Mouse (Mus musculus): ENCODE results near the gene H2-Q10. TPM values are rescaled to one million over a fixed set of nuclear protein-coding genes. Genes with fewer than 3 reads are reported as not detected.
"Not testable (repeated sequence)": the region's sequence is repeated elsewhere in the genome, so short reads cannot be mapped to it uniquely, and the experiment has no call there.

H2-Q10 gene
- under 1 TPM; 0.19 to 0.33 TPM for total RNA-seq (2021)

GRCm38 (mm10) chr17:35469842-35470751 is at the start of gene H2-Q10:
Gene H2-Q10 (plus strand): TSS chr17:35470089.
- intact Hi-C loops (cut with DNase I): no loop called here
- DNase-seq: no peak

GRCm38 (mm10) chr17:35420206-35420810 is 49.6 kb upstream of the H2-Q10 start:
- intact Hi-C loops (cut with DNase I): not testable (repeated sequence)
- peak in 1 of 2 experiments; percentile 21 for DNase-seq

GRCm38 (mm10) chr17:35421331-35421730 is 48.6 kb upstream of the H2-Q10 start:
- DNase-seq; intact Hi-C loops (cut with DNase I): not testable (repeated sequence)

- DNase-seq; intact Hi-C loops (cut with DNase I): not testable (repeated sequence)
Observed at GRCm38 (mm10) chr17:35422360-35422759, 47.5 kb upstream of the H2-Q10 start.

- intact Hi-C loops (cut with DNase I): not testable (repeated sequence)
Observed at GRCm38 (mm10) chr17:35423131-35423810, 46.6 kb upstream of the H2-Q10 start.

GRCm38 (mm10) chr17:35424106-35424505 is 45.8 kb upstream of the H2-Q10 start:
- DNase-seq; intact Hi-C loops (cut with DNase I): not testable (repeated sequence)

More at GRCm38 (mm10) chr17:35423131-35423810, 46.6 kb upstream of the H2-Q10 start:
- DNase-seq: not testable (repeated sequence)

- intact Hi-C loops (cut with DNase I): not testable (repeated sequence)
- DNase-seq: peak; percentile 34 to 48
Observed at GRCm38 (mm10) chr17:35424624-35425416, 45.1 kb upstream of the H2-Q10 start, which contains the start of gene H2-Q6. Gene H2-Q6 (plus strand): TSS chr17:35424850.

- intact Hi-C loops (cut with DNase I); DNase-seq: not testable (repeated sequence)
Observed at GRCm38 (mm10) chr17:35425474-35425873, 44.4 kb upstream of the H2-Q10 start.

GRCm38 (mm10) chr17:35428883-35429282 is 41.0 kb upstream of the H2-Q10 start:
- DNase-seq; intact Hi-C loops (cut with DNase I): not testable (repeated sequence)

GRCm38 (mm10) chr17:35430671-35431070 is 39.2 kb upstream of the H2-Q10 start:
- intact Hi-C loops (cut with DNase I); DNase-seq: not testable (repeated sequence)

GRCm38 (mm10) chr17:35432167-35432566 is 37.7 kb upstream of the H2-Q10 start:
- DNase-seq; intact Hi-C loops (cut with DNase I): not testable (repeated sequence)

GRCm38 (mm10) chr17:35434836-35435235 is 35.1 kb upstream of the H2-Q10 start:
- DNase-seq; intact Hi-C loops (cut with DNase I): not testable (repeated sequence)

GRCm38 (mm10) chr17:35435577-35435976 is 34.3 kb upstream of the H2-Q10 start:
- intact Hi-C loops (cut with DNase I): not testable (repeated sequence)

GRCm38 (mm10) chr17:35437386-35437936 is 32.4 kb upstream of the H2-Q10 start:
- DNase-seq: not testable (repeated sequence)

More at GRCm38 (mm10) chr17:35435577-35435976, 34.3 kb upstream of the H2-Q10 start:
- DNase-seq: not testable (repeated sequence)

GRCm38 (mm10) chr17:35438395-35438794 is 31.5 kb upstream of the H2-Q10 start:
- intact Hi-C loops (cut with DNase I); DNase-seq: not testable (repeated sequence)

More at GRCm38 (mm10) chr17:35437386-35437936, 32.4 kb upstream of the H2-Q10 start:
- intact Hi-C loops (cut with DNase I): not testable (repeated sequence)

GRCm38 (mm10) chr17:35438885-35439284 is 31.0 kb upstream of the H2-Q10 start, which contains the start of gene H2-Q7:
Gene H2-Q7 (plus strand): TSS chr17:35439155.
- intact Hi-C loops (cut with DNase I): not testable (repeated sequence)

GRCm38 (mm10) chr17:35439295-35439747 is 30.6 kb upstream of the H2-Q10 start:
- DNase-seq: peak in 1 of 2 experiments; percentile 13
- intact Hi-C loops (cut with DNase I): not testable (repeated sequence)

More at GRCm38 (mm10) chr17:35438885-35439284, 31.0 kb upstream of the H2-Q10 start, which contains the start of gene H2-Q7:
- peak; percentile 79 to 80 for DNase-seq

- intact Hi-C loops (cut with DNase I): not testable (repeated sequence)
Observed at GRCm38 (mm10) chr17:35439925-35440645, 29.8 kb upstream of the H2-Q10 start.

More at GRCm38 (mm10) chr17:35439925-35440645, 29.8 kb upstream of the H2-Q10 start:
- DNase-seq: not testable (repeated sequence)

Data from heart, postnatal 36 days (tissue).